Mouse (Mus musculus) forebrain, embryonic 13.5 days (tissue): ENCODE measurements around the gene Ddb2. TPM values are rescaled to one million over a fixed set of nuclear protein-coding genes. Genes with fewer than 3 reads are reported as not detected.

Experiments
- ATAC-seq: fragments of 200-750 bp; cut with Nextera tagmentation; 2 replicates; pipeline ENCODE4 v1.8.0; 2017
- H3K27ac ChIP-seq: fragments of 300-500 bp; sonication (generic); 2 replicates; pipeline ENCODE4 v1.5.1; 2015; ENCODE audit warnings: inconsistent platforms, mild to moderate bottlenecking, moderate library complexity
- H3K27me3 ChIP-seq: fragments of 300-500 bp; sonication (generic); 2 replicates; pipeline ENCODE4 v1.6.1; 2015; ENCODE audit warnings: mild to moderate bottlenecking, inconsistent platforms
- H3K36me3 ChIP-seq: fragments of 300-500 bp; sonication (generic); 2 replicates; pipeline ENCODE4 v1.6.1; 2015; ENCODE audit warnings: mild to moderate bottlenecking, inconsistent platforms; ENCODE audit not compliant: poor library complexity, severe bottlenecking
- H3K4me1 ChIP-seq: fragments of 300-500 bp; sonication (generic); 2 replicates; pipeline ENCODE4 v1.6.1; 2015; ENCODE audit warnings: inconsistent platforms
- H3K4me2 ChIP-seq: fragments of 300-500 bp; sonication (generic); 2 replicates; pipeline ENCODE4 v1.6.1; 2015; ENCODE audit warnings: inconsistent platforms, mild to moderate bottlenecking, moderate library complexity
- H3K4me3 ChIP-seq: fragments of 300-500 bp; sonication (generic); 2 replicates; pipeline ENCODE4 v1.5.1; 2015; ENCODE audit warnings: mild to moderate bottlenecking, inconsistent platforms
- H3K9ac ChIP-seq: fragments of 300-500 bp; sonication (generic); 2 replicates; pipeline ENCODE4 v1.6.1; 2015; ENCODE audit warnings: mild to moderate bottlenecking, inconsistent platforms
- H3K9me3 ChIP-seq: fragments of 300-500 bp; sonication (generic); replicated peaks from 2 replicates; pipeline ENCODE4 v1.6.1; 2016; ENCODE audit warnings: inconsistent platforms
- WGBS: fragments of 180-500 bp; shearing (Covaris S2); methylation state at CpG from one replicate; pipeline ENCODE4 v1.1.7; 2015; 5-methylcytosine and 5-hydroxymethylcytosine counted together
- polyA plus RNA-seq: library from polyadenylated mRNA; unstranded; fragments of >200 nt; fragmentation: Nextera tagmentation; extraction: Ambion mirVana; gene quantifications from 2 replicates; pipeline ENCODE4 v1.2.1, GENCODE M21; 2015

The Ddb2 gene
- polyA plus RNA-seq, 1 experiment from 2014 or later = 11.8 TPM

- WGBS = under 1% methylated on average over 72 of the region's 72 CpGs
Measured at GRCm38 (mm10) chr2:91264711-91265681, 28.2 kb upstream of the Ddb2 start, which contains the start of gene Arfgap2. Gene Arfgap2, plus strand, starts transcription at chr2:91264974.

DNA sequence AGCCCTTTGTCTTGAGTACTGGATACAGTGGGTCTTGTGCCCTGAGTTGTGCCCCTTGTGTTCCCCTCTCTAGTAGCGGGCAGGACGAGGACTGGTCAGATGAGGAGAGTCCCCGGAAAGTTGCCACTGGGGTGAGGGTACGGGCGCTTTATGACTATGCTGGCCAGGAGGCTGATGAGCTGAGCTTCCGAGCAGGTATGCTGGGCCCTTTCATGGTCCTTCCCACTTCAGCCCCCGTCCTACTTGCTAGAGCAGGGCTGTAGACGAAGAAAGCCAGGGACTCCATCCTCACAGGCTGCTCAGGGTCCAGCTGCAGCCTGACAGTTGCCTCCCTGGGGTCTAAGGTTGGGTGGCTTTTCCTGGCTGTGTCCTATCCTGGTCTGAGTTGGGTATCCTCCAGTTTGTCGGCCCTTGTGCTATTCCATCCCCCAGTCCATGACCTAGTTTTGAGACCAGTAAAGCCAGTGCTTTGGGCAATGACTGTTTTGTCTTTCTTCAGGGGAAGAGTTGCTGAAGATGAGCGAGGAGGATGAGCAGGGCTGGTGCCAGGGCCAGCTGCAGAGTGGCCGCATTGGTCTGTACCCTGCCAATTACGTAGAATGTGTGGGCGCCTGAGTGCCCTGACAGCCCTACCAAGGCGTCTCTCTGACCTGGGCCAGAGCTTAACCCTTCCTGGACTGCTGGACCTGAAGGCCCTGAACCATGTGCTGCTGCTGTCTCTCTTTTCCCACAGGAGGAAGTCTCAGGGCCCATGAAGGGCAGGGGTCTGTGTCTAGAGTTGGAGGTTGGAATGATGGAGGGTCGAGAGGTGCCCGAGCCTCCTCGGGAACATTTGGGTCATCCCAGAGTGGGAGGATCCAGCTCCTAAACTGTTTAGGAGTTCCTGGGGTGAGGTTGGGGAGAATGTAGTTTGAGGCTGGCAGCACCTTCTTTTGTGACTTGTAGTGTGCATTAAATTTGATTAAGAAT is 27.2 kb upstream of the Ddb2 start:
- ATAC-seq = no peak
- peak overlapping the region; percentile 88 for H3K4me3 ChIP-seq

More at GRCm38 (mm10) chr2:91264711-91265681, 28.2 kb upstream of the Ddb2 start, which contains the start of gene Arfgap2:
- H3K27ac ChIP-seq = peak within 1 kb of the TSS; percentile 77
- H3K9me3 ChIP-seq = no peaks in the 10 kb centered on the region
- H3K36me3 ChIP-seq = peaks cover 59% of the 10 kb centered on the region
- H3K9ac ChIP-seq = peak within 1 kb of the TSS; percentile 91
- ATAC-seq = peak; percentile 99
- peak within 1 kb of the TSS; percentile 87 for H3K4me2 ChIP-seq
- H3K4me3 ChIP-seq = peak within 1 kb of the TSS; percentile 88
- H3K4me1 ChIP-seq = peaks cover 20% of the 10 kb centered on the region
- no peaks in the 10 kb centered on the region for H3K27me3 ChIP-seq

DNA sequence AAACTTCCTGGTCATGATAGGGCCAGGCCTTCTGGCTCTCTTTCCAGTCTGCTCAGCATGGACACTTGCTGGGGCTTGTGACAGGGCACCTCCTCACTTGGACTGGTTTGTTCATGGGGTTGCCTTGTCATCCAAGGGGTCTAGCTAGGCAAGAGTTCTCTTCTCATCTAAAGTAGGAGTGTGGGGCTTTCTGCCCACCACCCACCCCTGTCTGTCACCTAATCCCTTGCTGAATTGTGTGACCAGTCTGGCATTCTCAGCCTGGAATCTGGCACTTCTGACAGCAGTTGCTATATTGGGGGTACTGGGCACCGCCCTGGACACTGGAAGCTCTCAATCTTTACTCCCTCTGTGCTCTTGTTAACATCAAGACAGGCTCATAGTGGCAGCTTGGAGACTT is 22.7 kb upstream of the Ddb2 start:
- 94% methylated on average over 1 of the region's 1 CpGs for WGBS
- H3K4me3 ChIP-seq = no peak overlapping the region
- H3K4me1 ChIP-seq = peaks cover 40% of the 10 kb centered on the region
- H3K27me3 ChIP-seq = peaks cover 14% of the 10 kb centered on the region
- ATAC-seq = no peak
- peaks cover 23% of the 10 kb centered on the region for H3K36me3 ChIP-seq
- H3K4me2 ChIP-seq = no peak overlapping the region
- no peak overlapping the region for H3K27ac ChIP-seq
- no peak overlapping the region for H3K9ac ChIP-seq
- no peaks in the 10 kb centered on the region for H3K9me3 ChIP-seq

More for the DNA sequence above, 27.2 kb upstream of the Ddb2 start:
- H3K4me2 ChIP-seq = peak overlapping the region; percentile 87
- H3K9me3 ChIP-seq = no peaks in the 10 kb centered on the region
- peaks cover 49% of the 10 kb centered on the region for H3K36me3 ChIP-seq
- H3K27ac ChIP-seq = peak overlapping the region; percentile 77
- H3K4me1 ChIP-seq = peaks cover 20% of the 10 kb centered on the region
- 88% methylated on average over 17 of the region's 17 CpGs for WGBS
- no peaks in the 10 kb centered on the region for H3K27me3 ChIP-seq
- H3K9ac ChIP-seq = peak overlapping the region; percentile 91; the same call in 1 of the 2 replicates

DNA sequence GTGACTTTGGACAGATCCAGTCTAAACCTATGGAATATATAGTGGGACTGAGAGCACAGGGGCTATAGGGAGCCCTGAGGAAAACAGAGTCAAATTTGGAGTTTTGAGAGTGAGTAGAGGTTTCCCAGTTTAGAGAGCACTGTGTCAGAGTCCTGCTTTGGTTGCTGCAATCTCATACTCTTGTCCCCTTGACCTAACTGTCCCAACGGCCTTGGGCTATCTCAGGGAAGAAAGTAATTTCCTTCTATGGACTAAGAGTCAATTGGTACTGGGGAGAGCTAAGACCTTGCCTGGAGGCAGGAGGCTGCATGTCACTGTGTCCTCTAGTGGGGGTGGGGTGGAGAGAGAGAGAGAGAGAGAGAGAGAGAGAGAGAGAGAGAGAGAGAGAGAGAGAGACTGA is 22.0 kb upstream of the Ddb2 start:
- Histone ChIP-seq H3K27me3 (peaks cover 19% of the 10 kb centered on the region), H3K4me2 (no peak overlapping the region), H3K9me3 (no peaks in the 10 kb centered on the region), H3K27ac (no peak overlapping the region), H3K4me3 (no peak overlapping the region), H3K36me3 (peaks cover 23% of the 10 kb centered on the region), H3K4me1 (peaks cover 35% of the 10 kb centered on the region), H3K9ac (no peak overlapping the region)
- WGBS = 75% methylated on average over 1 of the region's 1 CpGs
- no peak for ATAC-seq

- Histone ChIP-seq H3K9ac (peak overlapping the region; percentile 70), H3K4me2 (peak overlapping the region; percentile 89), H3K27ac (no peak overlapping the region), H3K4me1 (peaks cover 35% of the 10 kb centered on the region), H3K9me3 (no peaks in the 10 kb centered on the region), H3K27me3 (peaks cover 24% of the 10 kb centered on the region), H3K36me3 (peaks cover 17% of the 10 kb centered on the region), H3K4me3 (peak overlapping the region; percentile 60)
- WGBS = 50% methylated on average over 5 of the region's 5 CpGs
- ATAC-seq = no peak; the same call in 1 of the 2 replicates
Measured at GRCm38 (mm10) chr2:91258054-91258453, 21.3 kb upstream of the Ddb2 start.

DNA sequence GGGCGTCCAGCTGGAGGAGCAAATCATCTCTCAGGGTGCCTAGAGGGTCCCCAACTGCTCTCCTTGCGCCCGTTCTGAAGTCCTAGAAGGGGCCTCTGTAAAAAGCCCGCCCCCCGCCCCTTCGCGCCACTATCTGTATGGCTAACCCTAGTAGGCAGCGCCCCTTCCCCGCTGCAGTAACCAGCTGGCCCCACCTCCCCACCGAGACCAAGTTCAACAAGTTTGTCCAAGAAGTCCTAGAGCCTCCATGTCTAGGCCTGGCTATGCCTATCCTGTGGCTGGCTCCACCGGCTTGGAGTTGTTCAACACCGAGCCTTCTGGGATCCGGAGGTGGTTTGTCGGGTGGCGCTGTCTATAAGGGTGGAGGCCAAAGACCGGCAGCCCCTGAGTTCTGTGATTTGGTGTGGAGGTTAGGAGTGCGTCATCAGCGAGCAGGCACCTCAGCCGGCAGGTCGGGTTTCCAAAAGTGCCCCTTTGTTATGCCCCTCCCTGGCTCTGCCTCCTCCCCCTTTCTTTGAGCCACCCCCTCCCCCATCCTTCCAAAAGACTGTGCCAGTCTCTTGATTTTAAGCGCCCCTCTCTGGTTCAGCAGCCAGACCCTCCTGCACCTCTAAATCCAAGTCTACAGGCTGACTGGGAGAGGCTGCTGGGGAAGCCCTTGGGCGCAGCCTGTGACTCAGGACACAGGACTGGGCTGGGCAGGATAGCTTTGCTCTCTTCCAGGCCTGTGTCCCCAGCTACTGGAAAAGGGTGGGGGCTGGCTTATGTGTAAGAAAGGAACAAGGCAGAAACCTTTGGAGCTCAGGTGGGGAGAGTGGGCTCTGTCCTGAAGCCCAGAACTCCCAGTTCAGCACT is 20.6 kb upstream of the Ddb2 start:
- Histone ChIP-seq H3K9me3 (no peaks in the 10 kb centered on the region), H3K36me3 (peaks cover 10% of the 10 kb centered on the region; the same call in 1 of the 2 replicates), H3K27me3 (peaks cover 31% of the 10 kb centered on the region), H3K9ac (peak overlapping the region; percentile 70), H3K4me3 (peak overlapping the region; percentile 60), H3K4me2 (peak overlapping the region; percentile 89), H3K4me1 (peaks cover 35% of the 10 kb centered on the region), H3K27ac (peak overlapping the region; percentile 10; the same call in 1 of the 2 replicates)
- ATAC-seq = peak; percentile 64
- 1% methylated on average over 22 of the region's 22 CpGs for WGBS

DNA sequence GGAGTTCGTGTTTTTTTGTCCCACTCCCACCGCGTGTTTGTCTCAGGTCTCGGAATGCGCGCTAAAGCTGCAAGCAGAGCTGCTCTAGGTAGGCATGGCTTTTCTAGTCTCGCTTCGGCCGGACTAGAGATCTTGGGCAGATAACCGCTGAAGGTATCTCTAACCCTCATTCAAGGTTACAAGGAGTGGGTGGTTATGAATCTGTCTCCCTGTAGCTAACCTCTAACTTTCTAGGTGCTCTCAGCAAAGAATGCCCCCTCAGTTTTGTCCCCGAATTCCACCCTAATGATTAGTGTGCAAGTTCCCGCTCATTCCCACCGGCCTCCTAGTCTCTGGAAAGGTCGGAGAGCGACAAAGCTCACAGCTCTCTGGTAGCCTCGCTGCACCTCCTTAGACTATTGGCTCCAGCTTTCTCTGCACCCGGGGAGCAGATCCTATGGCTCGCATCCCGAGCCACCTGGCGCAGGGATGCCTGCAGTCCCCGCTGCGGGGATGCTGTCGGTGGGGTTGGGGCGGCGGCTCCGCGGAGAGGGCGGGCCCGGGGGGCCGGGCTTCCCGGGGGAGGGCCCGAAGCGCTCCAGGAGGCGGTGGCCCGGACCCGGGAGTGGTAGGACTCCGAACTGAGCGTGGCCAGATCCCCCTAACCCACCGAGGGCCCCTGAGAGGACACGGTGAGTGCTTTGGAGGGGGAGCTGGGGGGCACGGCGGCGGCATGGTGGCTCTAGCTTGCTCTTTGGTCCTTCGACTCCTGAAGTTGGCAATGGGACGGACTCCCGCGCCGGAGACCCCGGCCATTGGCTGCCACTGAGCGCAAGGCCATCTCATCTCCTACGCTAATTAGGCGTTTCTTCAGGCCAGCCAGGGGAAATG is 19.7 kb upstream of the Ddb2 start:
- H3K27me3 ChIP-seq = peaks cover 34% of the 10 kb centered on the region
- peaks cover 35% of the 10 kb centered on the region for H3K4me1 ChIP-seq
- peak overlapping the region; percentile 70 for H3K9ac ChIP-seq
- peak overlapping the region; percentile 89 for H3K4me2 ChIP-seq
- ATAC-seq = peak; percentile 68
- peaks cover 6% of the 10 kb centered on the region; the same call in 1 of the 2 replicates for H3K36me3 ChIP-seq
- H3K9me3 ChIP-seq = no peaks in the 10 kb centered on the region
- WGBS = under 1% methylated on average over 52 of the region's 52 CpGs
- no peak overlapping the region for H3K27ac ChIP-seq
- H3K4me3 ChIP-seq = peak overlapping the region; percentile 60

- ATAC-seq = peak; percentile 39; the same call in 1 of the 2 replicates
- H3K4me1 ChIP-seq = peaks cover 35% of the 10 kb centered on the region
- peak within 1 kb of the TSS; percentile 89 for H3K4me2 ChIP-seq
- no peaks in the 10 kb centered on the region; the same call in 1 of the 2 replicates for H3K36me3 ChIP-seq
- H3K27ac ChIP-seq = no peak within 1 kb of the TSS
- peaks cover 34% of the 10 kb centered on the region for H3K27me3 ChIP-seq
- WGBS = under 1% methylated on average over 27 of the region's 27 CpGs
- peak within 1 kb of the TSS; percentile 60 for H3K4me3 ChIP-seq
- H3K9ac ChIP-seq = peak within 1 kb of the TSS; percentile 70
- H3K9me3 ChIP-seq = no peaks in the 10 kb centered on the region
Measured at GRCm38 (mm10) chr2:91255661-91256150, 18.9 kb upstream of the Ddb2 start, which contains the start of gene Pacsin3. Gene Pacsin3, plus strand, starts transcription at chr2:91255954.

DNA sequence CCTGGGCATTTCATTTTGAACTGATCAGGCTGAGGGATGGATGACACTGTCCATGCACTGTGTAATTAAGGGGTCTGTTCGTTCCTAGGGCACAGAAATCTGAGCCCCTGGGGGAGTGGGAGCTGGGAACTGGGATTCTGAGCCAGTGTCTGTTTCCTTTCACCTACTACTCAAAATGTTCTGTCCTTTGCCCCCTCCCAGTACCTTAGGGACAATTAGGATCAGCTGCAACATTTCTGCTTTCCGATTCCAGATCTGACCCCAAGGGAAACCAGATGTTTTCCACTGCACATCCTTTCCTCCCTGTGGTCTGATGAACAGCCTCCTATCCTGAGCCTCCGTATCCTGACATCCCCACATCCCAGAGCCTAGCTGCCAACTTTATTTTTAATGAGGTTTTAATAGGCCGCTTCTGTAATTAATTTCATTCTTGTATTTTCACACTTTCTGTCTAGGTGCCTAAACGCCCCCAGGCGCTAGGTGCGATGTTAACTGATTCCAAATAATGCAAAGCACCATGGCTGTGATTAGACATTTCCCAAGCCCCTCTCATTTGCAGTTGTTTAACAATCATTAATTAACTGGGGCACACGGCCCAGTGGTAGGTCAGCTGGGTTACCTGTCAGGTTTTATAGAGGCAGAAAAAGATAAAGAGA is 18.1 kb upstream of the Ddb2 start:
- Histone ChIP-seq H3K9ac (no peak overlapping the region), H3K4me3 (no peak overlapping the region), H3K9me3 (no peaks in the 10 kb centered on the region), H3K27ac (no peak overlapping the region), H3K4me1 (peaks cover 35% of the 10 kb centered on the region), H3K4me2 (peak overlapping the region; percentile 89; the same call in 1 of the 2 replicates), H3K27me3 (peaks cover 34% of the 10 kb centered on the region), H3K36me3 (no peaks in the 10 kb centered on the region)
- no peak for ATAC-seq
- 26% methylated on average over 8 of the region's 8 CpGs for WGBS

DNA sequence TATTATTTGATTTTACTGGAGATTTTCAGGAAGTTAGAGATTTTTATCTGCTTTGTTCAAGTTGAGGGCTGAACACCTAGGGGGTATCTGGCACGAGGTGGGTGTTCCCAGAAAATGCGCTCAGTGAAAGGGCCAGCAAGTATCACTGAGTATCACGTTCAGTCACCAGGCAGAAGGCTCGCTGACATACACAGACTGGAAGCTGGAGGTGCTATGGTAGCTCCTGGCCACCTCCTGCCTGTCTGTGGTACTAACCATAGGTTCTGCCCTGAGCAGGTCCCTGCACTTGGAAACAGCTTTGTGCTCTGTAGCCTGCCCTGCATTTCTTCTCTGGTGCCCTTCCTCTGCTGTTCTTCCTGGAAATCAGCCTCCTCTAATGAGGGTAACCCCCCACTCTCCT is 15.7 kb upstream of the Ddb2 start:
- Histone ChIP-seq H3K9me3 (no peaks in the 10 kb centered on the region), H3K36me3 (no peaks in the 10 kb centered on the region), H3K9ac (no peak overlapping the region), H3K4me3 (no peak overlapping the region), H3K27ac (no peak overlapping the region), H3K4me1 (peaks cover 24% of the 10 kb centered on the region), H3K4me2 (no peak overlapping the region), H3K27me3 (peaks cover 32% of the 10 kb centered on the region)
- no peak for ATAC-seq
- 55% methylated on average over 4 of the region's 4 CpGs for WGBS
